8 mouse cellular contexts compared by ENCODE assay signal in the genomic region with DNA sequence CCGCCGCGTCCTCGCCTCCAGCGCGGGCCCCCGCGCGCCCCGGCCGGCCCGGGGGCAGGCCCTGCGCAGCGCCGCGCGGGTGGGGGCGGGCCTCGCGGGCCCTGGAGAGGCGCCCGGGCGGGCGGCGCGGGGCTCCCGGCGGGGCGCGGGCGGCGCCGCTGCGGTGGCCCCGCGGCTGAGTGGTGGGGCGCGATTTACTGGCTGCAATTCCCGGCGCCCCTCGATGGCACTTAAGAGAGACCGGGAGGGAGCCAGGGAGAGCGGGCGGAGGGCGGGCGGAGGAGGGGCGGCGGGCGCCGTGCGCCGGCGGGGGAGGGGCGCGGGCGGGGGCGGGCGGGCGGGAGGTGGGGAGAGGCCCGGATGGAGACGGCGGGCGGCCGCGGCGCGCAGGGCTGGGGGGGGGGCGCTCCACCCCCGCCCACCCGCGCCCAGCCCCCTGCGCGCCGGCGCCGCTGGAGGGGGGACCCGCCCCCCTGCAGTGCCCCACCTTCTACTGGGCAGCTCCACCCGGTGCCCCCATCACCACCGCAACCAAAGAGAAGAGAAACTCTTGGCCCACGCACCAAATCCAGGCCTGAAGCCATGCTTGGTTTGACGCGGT. TPM values are rescaled to one million over a fixed set of nuclear protein-coding genes. Genes with fewer than 3 reads are reported as not detected.
DNase-seq lines count a peak whose midpoint lies in the region; TF ChIP-seq lines count a peak whose summit lies in the region.

No protein-coding gene starts in this region.

- H3K4me3 ChIP-seq in olfactory bulb, adult 2 months (ENCODE audit: insufficient read depth, low read depth, low read length): peak overlapping the region; percentile 50
- H3K4me3 ChIP-seq in cerebellum, adult 2 months (replicated peaks; ENCODE audit: insufficient read depth, low read depth, low read length): no peak overlapping the region

- TF ChIP-seq CTCF in olfactory bulb, adult 2 months (IDR thresholded peaks at IDR 0.05; ENCODE audit: insufficient read depth, low read depth, low read length): no peak
- TF ChIP-seq CTCF in cerebellum, adult 2 months (IDR thresholded peaks at IDR 0.05; ENCODE audit: borderline replicate concordance, insufficient read depth, low read depth, low read length): no peak

- no peak for TF ChIP-seq POLR2A in olfactory bulb, adult 2 months (IDR thresholded peaks at IDR 0.05; ENCODE audit: insufficient read depth, low read depth, low read length)
- TF ChIP-seq POLR2A in cerebellum, adult 2 months (IDR thresholded peaks at IDR 0.05; ENCODE audit: borderline replicate concordance, insufficient read depth, low read length): no peak

- 20% methylated on average over 57 of the region's 82 CpGs for WGBS in olfactory bulb, adult 2 months
- 11% methylated on average over 49 of the region's 82 CpGs for WGBS in cerebellum, adult 2 months

- peak; percentile 71 for DNase-seq in embryo, embryonic 11 days
- DNase-seq in embryo, embryonic 9.5 days (ENCODE audit: extremely low spot score): no peak
- DNase-seq in right cerebral cortex, postnatal 4 days: peak; percentile 64
- DNase-seq in right cerebral cortex, adult 2 months (ENCODE audit: low spot score in 2 of 2): no peak
- DNase-seq in kidney, postnatal 4 days: peak; percentile 41 to 53
- no peak for DNase-seq in frontal cortex, postnatal 10 days (ENCODE audit: low spot score in 2 of 2)
- DNase-seq in cerebellum, adult 2 months: no peak

- peaks cover 3% of the 10 kb centered on the region; the same call in 1 of the 2 replicates for H3K27me3 ChIP-seq in cerebellum, adult 2 months (ENCODE audit: control insufficient read depth, insufficient read depth, low read length)

- no peak overlapping the region for H3K27ac ChIP-seq in olfactory bulb, adult 2 months (ENCODE audit: insufficient read depth, low read depth, low read length)
- H3K27ac ChIP-seq in cerebellum, adult 2 months (ENCODE audit: insufficient read depth, low read length): no peak overlapping the region

- H3K4me1 ChIP-seq in olfactory bulb, adult 2 months (ENCODE audit: control insufficient read depth, insufficient read depth, low read length): peaks cover 62% of the 10 kb centered on the region
- peaks cover 31% of the 10 kb centered on the region for H3K4me1 ChIP-seq in cerebellum, adult 2 months (ENCODE audit: control insufficient read depth, insufficient read depth, low read length)

RNA-seq across cellular contexts. Expression of a gene that starts 24.0 kb away (rescaled TPM):
- polyA plus RNA-seq in olfactory bulb, adult 2 months (2012; ENCODE audit: insufficient read depth, insufficient read length, low replicate concordance, missing spikeins): 82.1 TPM in 1 of 2 replicates, not detected in the other
- polyA plus RNA-seq in cerebellum, adult 2 months (2012; rRNA removed): 25.0 and 25.8 TPM in 2 replicates

Comparison
In these comparisons a context has a peak if more than half of its experiments do, and no peak if none do; other contexts are left out.
1. DNase-seq: peak in embryo, embryonic 11 days (single experiment), right cerebral cortex, postnatal 4 days (single experiment) and kidney, postnatal 4 days (2 of 2); none in embryo, embryonic 9.5 days (single experiment), right cerebral cortex, adult 2 months (0 of 2), frontal cortex, postnatal 10 days (0 of 2) and cerebellum, adult 2 months (0 of 2).